Mouse (Mus musculus) CH12.LX (cell line): ENCODE results near the gene Anp32a. TPM values are rescaled to one million over a fixed set of nuclear protein-coding genes. Genes with fewer than 3 reads are reported as not detected.

Source experiments
- DNase-seq: peaks from one replicate; pipeline ENCODE4 v3.0.0-alpha.2; 2013; ENCODE audit errors: extremely low read depth
- H3K27ac ChIP-seq: 2 replicates; pipeline ENCODE4 v1.5.1; 2012; ENCODE audit warnings: low read depth, mild to moderate bottlenecking, control low read depth, moderate library complexity; ENCODE audit not compliant: insufficient read depth
- H3K27me3 ChIP-seq: replicated peaks from 2 replicates; pipeline ENCODE3; 2012; ENCODE audit warnings: inconsistent platforms
- H3K36me3 ChIP-seq, 2 experiments: replicated peaks in 1 of 2; 2 replicates each; pipeline versions ENCODE3 to v1.6.1; 2012; ENCODE audit warnings: inconsistent platforms in 1 of 2, low read length in 1 of 2, mild to moderate bottlenecking in 1 of 2, mixed read lengths in 1 of 2, moderate library complexity in 1 of 2; ENCODE audit not compliant: control insufficient read depth in 1 of 2, insufficient read depth in 1 of 2
- H3K4me1 ChIP-seq, 2 experiments: 2 replicates each; pipeline ENCODE4 v1.6.1; 2012; ENCODE audit warnings: inconsistent platforms in 1 of 2, moderate library complexity in 1 of 2; ENCODE audit not compliant: insufficient read depth in 2 of 2, control insufficient read depth in 1 of 2
- H3K4me2 ChIP-seq: 2 replicates; pipeline ENCODE4 v1.6.1; 2012; ENCODE audit warnings: low read depth, mild to moderate bottlenecking, control low read depth; ENCODE audit not compliant: poor library complexity, insufficient read depth, severe bottlenecking
- H3K4me3 ChIP-seq, 3 experiments: fragments of 150-350 bp in 1 of 3; sonication (generic) in 1 of 3; replicated peaks in 1 of 3; 2 replicates each; pipeline versions ENCODE3 to v1.5.1; 2011 to 2012; ENCODE audit warnings: low read depth in 2 of 3, low read length in 2 of 3, mild to moderate bottlenecking in 2 of 3, moderate library complexity in 2 of 3, control low read depth in 1 of 3, improper control_type of control experiment in 1 of 3, inconsistent platforms in 1 of 3, mixed read lengths in 1 of 3; ENCODE audit not compliant: poor library complexity in 1 of 3
- H3K79me2 ChIP-seq: replicated peaks from 2 replicates; pipeline ENCODE4 v1.6.1; 2012; ENCODE audit warnings: mild to moderate bottlenecking, moderate library complexity; ENCODE audit not compliant: control insufficient read depth, poor library complexity, insufficient read depth, severe bottlenecking; ENCODE audit errors: extremely low read depth
- H3K9ac ChIP-seq: 2 replicates; pipeline ENCODE4 v1.6.1; 2012; ENCODE audit warnings: low read depth, mild to moderate bottlenecking, control low read depth, moderate library complexity; ENCODE audit not compliant: insufficient read depth
- H3K9me3 ChIP-seq: replicated peaks from 2 replicates; pipeline ENCODE3; 2012; ENCODE audit warnings: low read length, inconsistent platforms, mixed read lengths
- BHLHE40 ChIP-seq: IDR thresholded peaks from 2 replicates; pipeline ENCODE4 v1.6.1; 2011; ENCODE audit warnings: mild to moderate bottlenecking, low read depth, low read length, improper control_type of control experiment
- CHD1 ChIP-seq: IDR thresholded peaks from 2 replicates; pipeline ENCODE4 v1.6.1; 2012; ENCODE audit warnings: low read depth, low read length, improper control_type of control experiment, inconsistent platforms
- ELF1 ChIP-seq: IDR thresholded peaks from 2 replicates; pipeline ENCODE4 v1.6.1; 2014; ENCODE audit warnings: low read depth, mild to moderate bottlenecking, inconsistent platforms, low read length, improper control_type of control experiment
- EP300 ChIP-seq: IDR thresholded peaks from 2 replicates; pipeline ENCODE4 v1.6.1; 2011; ENCODE audit warnings: low read length, improper control_type of control experiment
- ETS1 ChIP-seq: conservative IDR thresholded peaks from 2 replicates; pipeline ENCODE4 v1.6.1; 2012; ENCODE audit warnings: low read depth, mild to moderate bottlenecking, inconsistent platforms, low read length, improper control_type of control experiment, moderate library complexity
- GABPA ChIP-seq: IDR thresholded peaks from 2 replicates; pipeline ENCODE4 v1.6.1; 2012; ENCODE audit warnings: low read depth, low read length, improper control_type of control experiment, inconsistent platforms; ENCODE audit not compliant: insufficient replicate concordance
- JUN ChIP-seq: IDR thresholded peaks from 2 replicates; pipeline ENCODE4 v1.6.1; 2011; ENCODE audit warnings: low read depth, mild to moderate bottlenecking, low read length, improper control_type of control experiment, moderate library complexity; ENCODE audit not compliant: insufficient read depth
- JUND ChIP-seq: conservative IDR thresholded peaks from 2 replicates; pipeline ENCODE4 v1.6.1; 2011; ENCODE audit warnings: low read depth, low read length, improper control_type of control experiment
- KAT2A ChIP-seq: IDR thresholded peaks from 2 replicates; pipeline ENCODE4 v1.6.1; 2012; ENCODE audit warnings: low read length, improper control_type of control experiment, inconsistent platforms; ENCODE audit not compliant: insufficient replicate concordance
- MAX ChIP-seq: IDR thresholded peaks from 2 replicates; pipeline ENCODE4 v1.6.1; 2011; ENCODE audit warnings: low read length, improper control_type of control experiment
- MAZ ChIP-seq: IDR thresholded peaks from 2 replicates; pipeline ENCODE4 v1.6.1; 2012; ENCODE audit warnings: low read depth, mild to moderate bottlenecking, inconsistent platforms, low read length, improper control_type of control experiment, moderate library complexity
- NRF1 ChIP-seq: IDR thresholded peaks from 2 replicates; pipeline ENCODE4 v1.6.1; 2014; ENCODE audit warnings: low read depth, mild to moderate bottlenecking, inconsistent platforms, low read length, improper control_type of control experiment, moderate library complexity
- POLR2AphosphoS2 ChIP-seq: IDR thresholded peaks from 2 replicates; pipeline ENCODE4 v1.6.1; 2011; ENCODE audit warnings: low read depth, low read length, improper control_type of control experiment
- SIN3A ChIP-seq: IDR thresholded peaks from 2 replicates; pipeline ENCODE4 v1.6.1; 2012; ENCODE audit warnings: low read length, improper control_type of control experiment, inconsistent platforms
- SMC3 ChIP-seq: IDR thresholded peaks from 2 replicates; pipeline ENCODE4 v1.6.1; 2011; ENCODE audit warnings: low read depth, low read length, improper control_type of control experiment
- UBTF ChIP-seq: IDR thresholded peaks from 2 replicates; pipeline ENCODE4 v1.6.1; 2012; ENCODE audit warnings: low read depth, mild to moderate bottlenecking, inconsistent platforms, low read length, improper control_type of control experiment, moderate library complexity
- USF1 ChIP-seq: IDR thresholded peaks from 2 replicates; pipeline ENCODE4 v1.6.1; 2014; ENCODE audit warnings: low read depth, mild to moderate bottlenecking, inconsistent platforms, low read length, improper control_type of control experiment
- USF2 ChIP-seq: conservative IDR thresholded peaks from 2 replicates; pipeline ENCODE4 v1.6.1; 2011; ENCODE audit warnings: low read depth, low read length, improper control_type of control experiment
- ZC3H11A ChIP-seq: IDR thresholded peaks from 2 replicates; pipeline ENCODE4 v1.6.1; 2012; ENCODE audit warnings: low read depth, mild to moderate bottlenecking, inconsistent platforms, low read length, improper control_type of control experiment
- ZKSCAN1 ChIP-seq: IDR thresholded peaks from 2 replicates; pipeline ENCODE4 v1.6.1; 2012; ENCODE audit warnings: low read depth, inconsistent platforms, low read length, improper control_type of control experiment, borderline replicate concordance
- ZNF384 ChIP-seq: IDR thresholded peaks from 2 replicates; pipeline ENCODE4 v1.6.1; 2012; ENCODE audit warnings: low read depth, low read length, improper control_type of control experiment, inconsistent platforms
- dilution Hi-C: fragments of 300-500 bp; cut with MboI; formaldehyde crosslinking; loops from 2 replicates; pipeline ENCODE4 v1.14.3; 2020; ENCODE audit warnings: low sequenced_read_pairs; ENCODE audit not compliant: extremely low pct_unique_long_range_greater_than_20kb, extremely low pct_ligation_motif_present
- in situ Hi-C: fragments of 300-500 bp; cut with MboI; formaldehyde crosslinking; loops from 3 replicates; pipeline ENCODE4 v1.14.3; 2019; ENCODE audit warnings: low sequenced_read_pairs, low pct_ligation_motif_present, low pct_unique_long_range_greater_than_20kb, mixed read lengths
- polyA plus RNA-seq: library from polyadenylated mRNA; unstranded; fragments of >175 nt; gene quantifications from 2 replicates; pipeline ENCODE4 v1.2.1, GENCODE M21; 2012; ENCODE audit warnings: low read depth; ENCODE audit not compliant: insufficient read length
- total RNA-seq, 2 experiments: library from RNA; depleted of rRNA; stranded (reverse); fragments of 300-350 nt in 1 of 2; fragments of >200 nt in 1 of 2; gene quantifications; 2 replicates each; pipeline ENCODE4 v1.2.3; 2012 to 2014

Gene Anp32a
- total and polyA plus RNA-seq, 3 experiments, result 585 to 1,207 (median 869) TPM

DNA sequence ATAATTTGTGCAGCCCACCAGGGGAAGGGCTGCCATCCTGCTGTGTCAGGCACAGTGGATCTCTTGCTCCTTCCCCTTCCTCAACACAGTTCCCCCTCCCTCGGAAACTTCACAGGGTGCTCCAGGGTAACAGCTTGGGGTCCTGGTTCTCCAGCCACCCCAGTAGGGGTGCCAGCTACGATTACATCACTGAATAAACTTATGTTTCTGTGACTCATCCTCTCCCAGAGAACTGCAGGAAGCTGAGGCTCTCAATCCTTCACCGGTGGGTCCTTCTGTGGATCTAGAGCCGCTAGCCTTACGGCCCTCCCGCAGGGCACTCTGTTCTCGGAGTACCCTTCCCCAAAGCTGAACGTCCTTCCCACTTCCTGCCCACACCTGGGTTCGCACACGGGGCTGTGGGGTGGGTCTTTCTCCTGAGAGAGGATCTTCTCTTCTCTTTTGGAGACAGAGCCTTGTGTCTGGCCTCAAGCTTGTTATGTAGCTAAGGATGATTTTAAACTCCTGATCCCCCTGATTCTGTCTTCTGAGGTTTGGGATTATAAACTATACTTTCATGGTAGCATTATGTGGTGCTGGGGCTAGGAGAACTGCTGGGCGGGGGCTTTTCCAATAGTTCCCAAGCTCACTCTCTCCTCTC, 59.6 kb downstream of the Anp32a start:
- Histone ChIP-seq H3K27me3 (no peaks in the 10 kb centered on the region), H3K36me3 (no peaks in the 10 kb centered on the region), H3K4me2 (no peak overlapping the region), H3K79me2 (no peaks in the 10 kb centered on the region)
- in situ Hi-C loops, result no loop called here
- DNase-seq, result no peak
- TF ChIP-seq EP300, result no peak
- TF ChIP-seq, all 38 proteins: peak for 0
- Histone ChIP-seq H3K27ac (no peak overlapping the region), H3K9ac (no peak overlapping the region), H3K4me1 (peaks cover 0 to 3% of the 10 kb centered on the region in 2 experiments; a peak in 1 of 4 replicates), H3K9me3 (no peaks in the 10 kb centered on the region), H3K4me3 (no peak overlapping the region)
- dilution Hi-C loops, result no loop called here

DNA sequence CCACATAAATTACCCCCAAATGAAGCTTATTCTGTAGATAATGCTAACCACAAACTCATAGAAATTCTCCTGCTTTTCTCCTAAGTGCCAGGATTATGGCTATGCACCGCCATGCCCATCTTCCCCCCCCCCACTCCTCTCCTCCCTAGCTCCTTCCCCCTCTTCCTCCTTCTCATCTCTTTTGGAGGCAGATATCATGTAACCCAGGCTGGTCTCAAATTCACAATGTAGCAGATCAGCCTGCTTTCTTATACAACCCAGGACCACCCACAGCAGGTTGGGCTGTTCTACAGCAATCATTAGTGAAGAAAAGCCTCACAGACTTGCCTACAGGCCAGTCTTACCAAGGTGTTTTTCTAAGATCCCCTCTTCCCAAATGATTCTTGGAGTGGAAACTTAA, 60.5 kb downstream of the Anp32a start:
- Histone ChIP-seq H3K36me3 (no peaks in the 10 kb centered on the region), H3K4me2 (no peak overlapping the region), H3K27me3 (no peaks in the 10 kb centered on the region), H3K9me3 (no peaks in the 10 kb centered on the region), H3K9ac (no peak overlapping the region), H3K79me2 (no peaks in the 10 kb centered on the region), H3K4me1 (peaks cover 0 to 3% of the 10 kb centered on the region in 2 experiments; a peak in 1 of 4 replicates), H3K4me3 (no peak overlapping the region), H3K27ac (no peak overlapping the region)
- dilution Hi-C loops (no loop called here), in situ Hi-C loops (no loop called here)
- TF ChIP-seq GABPA (no peak), POLR2AphosphoS2 (no peak), ZNF384 (no peak), USF2 (no peak), JUND (no peak), MAZ (no peak), USF1 (no peak), SMC3 (no peak), JUN (no peak), BHLHE40 (no peak), CHD1 (no peak), ZC3H11A (no peak), UBTF (no peak), KAT2A (no peak), ETS1 (no peak), ELF1 (no peak), SIN3A (no peak), ZKSCAN1 (no peak), MAX (no peak), NRF1 (no peak)
- DNase-seq, result no peak
